Mouse (Mus musculus): ENCODE measurements around the gene Blm.

GRCm38 (mm10) chr7:80413512-80414302, 121.2 kb downstream of the Blm start:
- TF ChIP-seq CTCF (IDR thresholded peaks at IDR 0.05; ENCODE audit: low read depth) (no peak), EP300 (IDR thresholded peaks at IDR 0.05; ENCODE audit: low read depth) (no peak)

All from heart, postnatal 0 days (tissue).